Mouse (Mus musculus) lung, postnatal 25 days (tissue): ENCODE measurements around the gene 1700056E22Rik.
A peak's percentile ranks its signal among the peaks of the same experiment; 100 is the strongest.

Source experiments
- DNase-seq: peaks from one replicate; pipeline ENCODE4 v3.0.0; 2022; ENCODE audit warnings: low spot score

The 1700056E22Rik gene

DNA sequence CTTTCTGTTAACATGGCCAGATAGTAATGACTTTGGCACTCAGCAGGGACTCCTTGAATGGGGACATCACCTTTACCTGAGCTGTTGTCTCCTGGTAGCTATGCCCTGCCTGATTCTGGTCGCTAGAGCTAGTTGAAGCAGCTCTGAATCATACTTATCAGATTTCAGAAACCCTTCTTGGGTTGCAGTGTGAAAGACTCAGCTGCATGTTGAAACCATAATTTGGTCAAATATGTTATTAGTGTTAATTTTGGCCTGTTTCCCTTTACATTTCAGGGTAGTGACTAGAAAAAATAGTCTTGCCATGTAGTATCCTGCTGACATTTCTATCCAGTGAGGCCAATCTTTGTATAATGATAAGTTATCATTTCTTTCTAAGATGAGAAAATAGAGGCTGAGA is 17.2 kb upstream of the 1700056E22Rik start:
- DNase-seq = no peak

GRCm38 (mm10) chr1:184048675-184049418 is 14.7 kb upstream of the 1700056E22Rik start:
- DNase-seq = no peak

- DNase-seq = no peak
These were observed 13.7 kb upstream of the 1700056E22Rik start for GRCm38 (mm10) chr1:184047818-184048217.

DNA sequence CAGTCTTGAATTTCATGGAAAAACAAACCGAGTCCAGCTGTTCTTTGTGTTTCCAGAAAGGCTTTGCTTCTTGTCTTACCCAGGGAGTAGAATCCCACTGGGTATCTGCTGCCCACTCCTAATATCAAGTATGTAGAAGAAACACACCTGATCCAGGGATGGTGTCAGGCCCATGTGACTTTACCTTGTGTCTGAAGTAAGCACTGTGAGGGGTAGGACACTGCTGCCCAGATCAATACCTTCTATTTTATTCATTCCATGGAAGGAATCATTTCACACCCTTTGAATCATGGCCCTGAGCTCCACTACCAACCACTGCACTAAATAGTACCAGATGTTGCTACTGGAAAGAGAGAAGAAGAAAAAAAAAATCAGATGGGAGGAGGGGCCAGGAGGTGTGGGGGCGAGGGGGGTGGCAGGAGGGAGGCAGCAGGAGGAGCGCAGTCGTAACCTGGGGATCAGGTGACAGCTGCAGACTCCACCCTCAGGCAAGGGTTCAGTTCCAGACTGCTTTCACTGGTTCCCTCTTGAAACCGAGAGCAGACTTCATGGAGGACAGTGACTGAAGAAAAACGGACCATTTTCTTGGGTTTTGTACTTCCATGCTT is 12.1 kb upstream of the 1700056E22Rik start:
- DNase-seq = no peak

DNA sequence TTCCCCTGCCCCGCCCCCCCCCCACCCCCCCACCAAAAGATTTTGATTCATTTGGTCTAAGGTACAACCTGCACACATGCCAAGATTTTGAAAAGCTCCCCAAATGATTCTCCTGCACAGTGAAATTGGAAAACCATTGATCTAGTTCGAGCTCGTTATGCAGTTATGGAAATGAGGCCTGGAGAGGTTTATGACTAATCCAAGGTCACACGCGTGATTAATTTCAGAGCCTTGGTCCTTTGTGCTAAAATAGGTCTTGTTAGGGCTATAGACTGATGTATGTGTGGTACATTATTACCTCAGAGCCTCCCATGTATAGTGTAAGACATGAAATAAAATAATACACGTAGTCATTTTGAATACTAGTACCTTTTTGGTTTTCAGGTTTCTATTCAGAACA is 9.3 kb upstream of the 1700056E22Rik start:
- no peak for DNase-seq

DNA sequence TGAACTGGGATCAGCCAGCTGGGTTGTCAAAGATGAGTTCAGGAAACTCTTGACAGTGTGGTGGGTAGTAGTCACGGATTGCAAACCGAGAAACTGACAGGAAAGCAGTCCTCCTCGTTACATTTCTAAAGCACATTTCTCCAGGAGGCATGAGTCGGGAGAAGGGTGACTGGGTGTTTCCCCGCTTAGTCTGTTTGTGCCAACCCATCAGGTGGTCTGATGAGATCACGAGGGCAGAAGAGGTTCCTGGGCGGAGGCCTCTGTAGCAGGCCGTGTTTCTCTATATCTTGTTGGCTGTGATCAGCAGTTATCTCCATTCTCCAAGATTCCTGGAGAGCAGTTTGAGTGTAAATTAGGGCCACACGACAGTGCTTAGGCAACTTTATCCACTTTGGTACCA is 8.6 kb upstream of the 1700056E22Rik start:
- no peak for DNase-seq

GRCm38 (mm10) chr1:184041778-184042573 is 7.9 kb upstream of the 1700056E22Rik start:
- peak; percentile 37 for DNase-seq

- DNase-seq = no peak
These were observed 6.8 kb upstream of the 1700056E22Rik start for GRCm38 (mm10) chr1:184040906-184041305.

GRCm38 (mm10) chr1:184040181-184040580 is 6.1 kb upstream of the 1700056E22Rik start:
- DNase-seq = no peak

DNA sequence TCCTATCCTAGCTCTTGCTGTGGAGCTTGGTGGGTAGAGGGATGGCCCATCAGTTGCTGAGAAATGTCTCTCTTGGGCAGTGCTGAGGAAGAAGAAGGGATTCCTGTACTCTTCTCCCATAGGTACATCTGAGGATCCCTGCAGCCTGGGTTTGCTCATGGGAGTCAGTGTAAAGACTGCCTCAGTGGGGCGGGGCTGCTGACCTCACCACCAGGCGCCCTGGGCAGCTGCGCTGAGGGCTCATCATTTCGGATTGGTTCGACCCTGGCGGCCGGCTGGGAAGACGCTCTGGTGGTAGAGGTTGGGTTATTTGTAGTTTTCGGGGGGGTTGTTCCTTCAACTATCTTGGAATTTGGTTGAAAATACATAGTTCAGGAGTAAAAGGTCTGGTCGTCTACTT is 5.2 kb upstream of the 1700056E22Rik start:
- DNase-seq = no peak

- no peak for DNase-seq
These were observed 3.7 kb upstream of the 1700056E22Rik start for GRCm38 (mm10) chr1:184037802-184038201.

GRCm38 (mm10) chr1:184035346-184035903 is 1.3 kb upstream of the 1700056E22Rik start:
- DNase-seq = no peak

DNA sequence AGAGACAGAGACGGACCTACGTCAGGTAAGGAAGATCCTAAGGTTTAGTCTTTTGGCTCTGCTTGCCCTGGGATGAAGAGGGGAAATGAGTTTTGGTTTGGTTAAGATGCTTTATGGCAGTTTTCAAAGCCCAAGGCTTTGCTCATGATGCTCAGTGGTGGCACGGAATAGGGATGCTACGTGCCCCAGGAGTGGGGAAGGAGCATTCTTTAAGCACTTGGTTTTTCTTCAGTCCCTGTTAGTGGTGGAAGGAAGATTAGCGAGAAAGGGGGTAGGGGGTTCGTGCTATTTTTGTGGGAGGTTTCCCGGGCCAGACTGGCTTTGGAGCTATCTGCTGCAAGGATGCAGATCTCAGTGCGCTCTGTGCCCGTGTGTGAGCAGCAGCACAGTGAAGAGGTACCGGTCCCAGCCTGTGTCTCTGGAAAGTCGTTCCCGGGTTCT is 660 bp upstream of the 1700056E22Rik start:
- no peak for DNase-seq

- peak; percentile 68 for DNase-seq
These were observed 601 bp downstream of the 1700056E22Rik start for GRCm38 (mm10) chr1:184033390-184034010.

- DNase-seq = no peak
These were observed 1.3 kb downstream of the 1700056E22Rik start for GRCm38 (mm10) chr1:184032682-184033389.

GRCm38 (mm10) chr1:184030070-184030802 is 3.9 kb downstream of the 1700056E22Rik start:
- DNase-seq = no peak

DNA sequence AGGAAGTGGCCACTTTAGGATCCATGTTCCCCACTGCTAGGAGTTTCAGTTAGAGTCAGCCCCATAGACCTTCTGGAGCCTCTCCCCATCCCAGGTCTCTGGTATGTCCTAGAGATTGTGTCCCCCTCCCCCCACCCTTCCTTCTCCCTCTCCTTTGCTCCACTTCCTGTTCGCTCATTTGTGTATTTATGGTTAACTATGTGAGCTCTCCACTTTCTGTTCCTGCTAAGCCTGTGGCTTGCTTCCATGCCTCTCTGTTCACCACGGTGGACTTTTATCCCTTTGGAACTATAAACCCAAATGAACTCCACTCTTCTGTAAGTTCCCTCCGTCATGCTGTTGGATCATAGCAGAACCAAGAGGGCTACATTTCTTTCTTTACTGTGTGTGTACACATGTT is 7.1 kb downstream of the 1700056E22Rik start:
- DNase-seq = no peak

DNA sequence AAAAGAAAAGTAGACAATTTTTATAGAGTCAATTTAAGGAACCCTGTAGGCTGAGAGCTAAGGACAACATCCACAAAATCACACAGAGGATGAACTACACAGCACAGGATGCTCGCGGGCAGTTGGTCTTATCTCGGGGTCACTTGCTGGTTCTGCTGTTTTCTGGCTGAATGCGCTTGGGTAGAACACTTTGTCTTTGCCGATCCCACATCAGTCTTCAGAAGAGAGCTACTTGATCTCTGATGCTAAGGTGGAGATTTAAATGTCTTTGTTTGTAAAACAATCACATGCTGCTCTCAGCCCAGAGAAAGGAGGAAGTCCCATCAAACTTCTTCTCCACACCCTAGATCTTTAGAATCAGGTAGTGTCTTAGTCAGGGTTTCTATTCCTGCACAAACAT is 9.0 kb downstream of the 1700056E22Rik start:
- DNase-seq = no peak

DNA sequence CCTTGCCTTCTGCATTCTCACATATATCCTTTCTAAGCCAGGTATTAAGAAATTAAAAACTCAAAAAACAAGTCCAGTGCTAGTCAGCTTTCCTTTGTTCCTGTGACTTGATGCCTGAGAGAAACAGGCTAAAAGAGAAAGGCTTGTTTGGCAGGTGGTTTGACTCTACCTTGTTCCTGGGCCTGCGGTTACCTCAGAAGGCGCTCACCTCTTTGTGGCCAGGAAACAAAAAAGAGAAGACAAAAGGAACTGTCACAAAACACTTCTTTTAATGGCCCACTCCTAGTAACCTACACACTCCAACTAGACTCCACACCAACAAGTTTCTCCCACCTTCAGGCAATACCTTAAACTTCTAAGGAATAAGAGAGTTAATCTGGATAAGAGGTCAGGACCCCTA is 9.5 kb downstream of the 1700056E22Rik start:
- peak; percentile 4 for DNase-seq

DNA sequence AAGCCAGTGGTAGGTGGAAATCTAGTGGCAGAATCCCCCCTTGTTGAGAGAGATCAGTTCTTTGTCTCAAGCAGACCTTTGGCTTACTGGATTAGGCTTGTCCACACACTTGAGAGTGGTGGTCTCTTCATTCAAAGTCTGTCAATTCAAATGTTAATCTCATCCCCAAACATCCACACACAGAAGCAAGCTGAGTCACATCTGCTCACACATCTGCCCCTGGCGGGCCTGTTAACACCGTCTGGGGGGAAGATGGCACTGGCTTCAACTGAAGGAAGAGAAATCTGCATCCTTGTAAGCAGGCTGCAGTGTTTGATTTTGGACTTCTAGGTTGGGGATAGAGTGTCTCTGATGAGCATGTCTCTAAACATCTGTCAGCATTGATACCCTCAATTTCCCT is 10.1 kb downstream of the 1700056E22Rik start:
- DNase-seq = no peak

DNA sequence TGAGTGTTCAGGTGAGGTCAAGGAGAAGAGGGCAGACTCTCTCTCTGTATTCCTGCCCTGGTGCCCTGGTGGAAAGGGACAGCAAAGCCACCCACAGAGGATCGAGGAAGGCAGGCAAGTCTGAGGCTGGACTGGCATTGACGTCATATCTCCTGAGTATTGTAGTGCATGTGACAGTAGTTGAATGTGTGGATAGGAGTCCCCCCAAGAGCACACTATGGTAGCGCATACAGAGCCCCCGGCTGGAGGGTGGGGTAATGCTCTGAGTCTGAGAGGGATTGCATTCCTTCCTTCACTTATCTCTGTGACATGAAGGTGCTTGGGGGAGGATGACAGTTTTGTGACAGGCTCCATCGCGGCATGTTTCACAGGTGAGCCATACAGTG is 14.4 kb downstream of the 1700056E22Rik start:
- no peak for DNase-seq
